Mouse (Mus musculus) cortical plate, adult 2 months (tissue): ENCODE measurements around the gene Iqcf6. TPM values are rescaled to one million over a fixed set of nuclear protein-coding genes. Genes with fewer than 3 reads are reported as not detected.
"Not testable (repeated sequence)": the region's sequence is repeated elsewhere in the genome, so short reads cannot be mapped to it uniquely, and the experiment has no call there.

Experiments used
- H3K27ac ChIP-seq: fragments of 200-500 bp; 2 replicates; pipeline ENCODE4 v1.5.1; 2012; ENCODE audit warnings: low read length, control low read depth, inconsistent platforms; ENCODE audit not compliant: insufficient read depth
- H3K4me1 ChIP-seq: fragments of 200-500 bp; 2 replicates; pipeline ENCODE4 v1.6.1; 2011; ENCODE audit warnings: low read length; ENCODE audit not compliant: control insufficient read depth, insufficient read depth
- H3K4me3 ChIP-seq: fragments of 200-500 bp; 2 replicates; pipeline ENCODE4 v1.5.1; 2011; ENCODE audit warnings: mild to moderate bottlenecking, low read length, control low read depth; ENCODE audit not compliant: insufficient read depth
- CTCF ChIP-seq: fragments of 200-500 bp; IDR thresholded peaks from 2 replicates; pipeline ENCODE4 v1.5.1; 2011; ENCODE audit warnings: mild to moderate bottlenecking, control low read depth, low read length; ENCODE audit not compliant: insufficient read depth; ENCODE audit errors: extremely low read depth
- POLR2A ChIP-seq: fragments of 200-500 bp; IDR thresholded peaks from 2 replicates; pipeline ENCODE4 v1.6.1; 2011; ENCODE audit warnings: mild to moderate bottlenecking, low read length, control low read depth; ENCODE audit not compliant: insufficient read depth; ENCODE audit errors: extremely low read depth
- polyA plus RNA-seq: library from polyadenylated mRNA; depleted of rRNA; stranded (reverse); fragments of >200 nt; gene quantifications from 2 replicates; pipeline ENCODE4 v1.2.3, GENCODE M21; 2012

Iqcf6 gene
- polyA plus RNA-seq, 1 experiment, result not detected

DNA sequence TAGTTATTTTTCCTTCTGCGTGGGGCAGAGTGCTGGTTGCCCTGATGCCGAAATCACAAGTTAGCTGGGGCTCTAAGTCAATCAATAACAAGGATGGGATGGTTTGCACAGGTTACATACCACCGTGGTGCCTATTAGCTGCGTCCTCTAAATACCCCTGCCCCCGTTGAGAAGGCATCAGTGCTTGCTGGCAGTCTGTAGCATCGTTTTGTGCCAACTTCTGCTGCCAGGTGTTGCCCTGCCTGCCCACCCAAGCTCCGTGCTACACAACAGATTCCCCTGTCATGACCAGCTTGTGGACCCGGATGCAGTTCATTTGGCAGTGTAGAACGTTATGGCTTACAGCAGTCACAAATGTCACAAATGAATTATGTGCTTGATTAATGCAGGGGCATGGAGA, 10.1 kb upstream of the Iqcf6 start:
- TF ChIP-seq CTCF (no peak), POLR2A (no peak)
- no peak overlapping the region for H3K4me3 ChIP-seq
- peaks cover 3% of the 10 kb centered on the region; the same call in 1 of the 2 replicates for H3K4me1 ChIP-seq
- no peak overlapping the region for H3K27ac ChIP-seq

DNA sequence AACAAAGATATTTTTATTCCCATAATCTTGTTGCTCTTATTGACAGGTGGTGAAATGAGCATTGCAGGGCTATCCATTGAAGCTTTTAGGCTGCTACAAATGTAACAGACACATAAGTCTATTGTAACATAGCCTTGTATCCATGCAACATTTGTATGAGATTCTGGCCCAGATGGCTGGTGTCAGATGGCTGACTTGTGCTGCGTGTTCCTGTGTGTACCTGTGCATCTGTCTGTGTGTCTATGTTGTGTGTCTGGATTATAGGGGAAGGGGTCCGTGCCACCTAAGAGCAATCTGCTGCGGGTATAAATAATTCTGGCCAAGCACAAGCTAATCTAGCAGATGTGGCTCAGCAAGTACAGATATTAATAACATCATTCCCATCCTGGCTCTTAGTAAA, 8.9 kb upstream of the Iqcf6 start:
- H3K4me1 ChIP-seq, result peaks cover 3% of the 10 kb centered on the region; the same call in 1 of the 2 replicates
- TF ChIP-seq CTCF (no peak), POLR2A (no peak)
- H3K4me3 ChIP-seq, result no peak overlapping the region
- H3K27ac ChIP-seq, result no peak overlapping the region

DNA sequence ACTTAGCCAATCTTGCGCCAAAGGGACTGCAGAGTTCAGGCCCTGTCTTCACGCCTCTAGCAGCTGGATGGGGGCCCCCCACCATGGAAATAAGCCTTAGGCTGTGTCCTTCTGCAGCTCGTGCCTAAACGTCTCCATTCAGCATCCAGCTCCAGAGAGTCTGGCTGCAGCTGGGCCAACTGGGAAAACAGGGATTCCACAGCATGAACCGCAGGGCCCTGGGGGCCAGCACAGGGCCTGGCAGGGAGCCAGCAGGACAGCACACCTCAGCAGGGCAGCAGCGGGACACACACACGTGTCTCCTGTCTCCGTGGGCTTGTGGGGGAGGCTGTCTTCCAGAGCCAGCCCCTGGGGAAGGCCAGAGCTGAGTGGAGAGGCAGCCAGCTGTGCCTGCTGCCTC, 1.4 kb downstream of the Iqcf6 start:
- H3K4me3 ChIP-seq, H3K27ac ChIP-seq, H3K4me1 ChIP-seq: not testable (repeated sequence)

DNA sequence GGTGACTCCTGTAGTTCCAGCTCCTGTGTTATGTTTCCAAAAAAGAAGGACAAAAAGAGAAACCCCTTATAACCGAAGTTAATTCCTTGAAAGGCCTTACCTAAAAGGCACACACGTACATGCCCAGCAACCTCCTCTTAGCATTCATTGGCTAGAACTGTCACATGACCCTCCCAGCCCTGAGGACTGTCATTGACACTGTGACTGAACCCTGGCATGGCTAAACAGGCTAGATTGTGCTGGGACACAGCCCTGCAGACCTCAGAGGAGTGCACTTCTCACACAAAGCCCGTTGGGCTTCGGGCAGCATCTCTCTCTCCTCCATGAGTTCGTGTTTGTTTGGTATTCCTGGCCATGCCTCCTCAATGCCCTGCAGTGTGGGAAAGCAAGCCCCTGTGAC, 5.8 kb downstream of the Iqcf6 start:
- Histone ChIP-seq H3K4me1 (no peaks in the 10 kb centered on the region), H3K27ac (no peak overlapping the region), H3K4me3 (no peak overlapping the region)
- TF ChIP-seq CTCF (no peak), POLR2A (no peak)

DNA sequence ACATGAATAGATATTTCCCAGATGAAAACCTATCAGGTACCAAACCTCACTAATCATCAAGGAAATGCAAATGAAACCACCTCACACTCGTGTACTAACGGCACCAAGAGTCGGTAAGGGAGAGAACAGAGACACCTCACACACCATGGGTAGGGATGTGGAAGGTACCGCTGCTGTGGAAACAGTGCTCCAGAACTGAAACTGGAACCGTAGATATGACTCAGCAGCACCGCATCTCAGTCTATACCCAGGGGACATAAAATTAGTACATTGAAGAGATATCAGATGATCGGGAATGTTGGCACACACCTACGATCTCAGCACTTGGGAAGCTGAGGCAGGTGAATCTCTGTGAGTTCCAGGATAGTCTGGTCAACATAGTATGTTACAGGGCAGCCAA, 11.8 kb downstream of the Iqcf6 start:
- Histone ChIP-seq H3K27ac (no peak overlapping the region), H3K4me1 (no peaks in the 10 kb centered on the region), H3K4me3 (no peak overlapping the region)
- TF ChIP-seq CTCF (no peak), POLR2A (no peak)

DNA sequence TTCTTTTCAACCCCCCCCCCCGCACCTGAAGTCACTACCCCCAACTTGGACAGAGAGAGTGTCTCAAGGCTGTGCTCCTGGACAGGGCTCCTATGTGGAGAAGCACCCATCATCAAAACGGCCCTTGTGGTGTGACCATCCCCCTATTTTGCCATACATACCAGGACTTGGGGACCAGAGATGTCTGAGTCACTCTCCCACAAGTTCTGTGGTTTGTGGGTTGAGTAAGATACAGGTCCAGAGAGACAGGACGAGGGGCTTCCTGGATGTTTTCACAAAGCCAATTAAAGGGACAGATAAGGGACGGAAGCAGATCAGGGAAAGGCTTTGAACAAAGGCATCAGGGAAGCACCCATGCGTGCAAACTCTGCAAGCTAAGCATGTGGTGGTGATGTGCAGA, 15.0 kb downstream of the Iqcf6 start:
- Histone ChIP-seq H3K4me3 (no peak overlapping the region), H3K4me1 (peaks cover 3% of the 10 kb centered on the region; the same call in 1 of the 2 replicates), H3K27ac (no peak overlapping the region)
- no peak for TF ChIP-seq POLR2A
- no peak for TF ChIP-seq CTCF

DNA sequence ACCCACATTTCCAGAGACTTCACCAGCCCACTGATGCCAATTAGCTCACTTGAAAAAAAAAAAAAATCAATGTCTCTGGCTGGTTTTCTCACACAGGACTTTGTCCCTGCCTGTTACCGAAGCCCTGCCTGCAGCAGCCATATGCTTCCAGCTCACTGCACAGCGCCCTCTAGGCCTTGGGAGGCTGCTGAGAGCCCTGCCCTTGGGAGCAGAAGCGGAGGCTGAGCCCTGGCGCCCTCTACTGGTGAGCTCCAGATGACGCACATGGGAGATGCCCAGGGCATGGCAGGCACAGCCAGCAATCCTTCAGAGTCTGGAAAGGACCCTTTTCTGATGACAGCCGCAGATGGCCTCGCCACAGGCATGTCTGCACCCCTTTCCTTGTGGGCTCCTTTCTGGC, 16.7 kb downstream of the Iqcf6 start:
- Histone ChIP-seq H3K4me1 (peaks cover 3% of the 10 kb centered on the region; the same call in 1 of the 2 replicates), H3K27ac (no peak overlapping the region), H3K4me3 (no peak overlapping the region)
- TF ChIP-seq CTCF (peak; percentile 85), POLR2A (no peak)

DNA sequence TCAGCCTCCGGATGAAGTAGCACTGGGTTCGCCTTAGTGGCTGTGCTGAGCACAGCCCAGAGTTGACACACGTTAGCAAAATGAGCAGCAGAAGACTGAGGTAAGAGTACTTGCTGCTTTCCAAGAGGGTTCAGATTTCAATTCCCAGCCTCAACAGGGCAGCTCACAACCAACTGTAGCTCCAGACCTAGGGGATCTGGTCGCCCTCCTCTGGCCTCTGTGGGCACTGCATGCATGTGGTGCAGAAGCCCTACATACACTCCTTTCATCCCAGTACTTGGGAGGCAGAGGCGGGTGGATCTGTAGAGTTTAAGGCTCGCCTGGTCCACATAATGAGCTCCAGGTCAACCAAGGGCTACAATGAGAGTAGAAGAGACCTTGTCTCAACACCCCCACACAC, 17.4 kb downstream of the Iqcf6 start:
- Histone ChIP-seq H3K27ac (no peak overlapping the region), H3K4me1 (peaks cover 3% of the 10 kb centered on the region; the same call in 1 of the 2 replicates), H3K4me3 (no peak overlapping the region)
- 0 out of 2 replicates have a peak, but pooled peaks have one; percentile 31 for TF ChIP-seq CTCF
- no peak for TF ChIP-seq POLR2A

DNA sequence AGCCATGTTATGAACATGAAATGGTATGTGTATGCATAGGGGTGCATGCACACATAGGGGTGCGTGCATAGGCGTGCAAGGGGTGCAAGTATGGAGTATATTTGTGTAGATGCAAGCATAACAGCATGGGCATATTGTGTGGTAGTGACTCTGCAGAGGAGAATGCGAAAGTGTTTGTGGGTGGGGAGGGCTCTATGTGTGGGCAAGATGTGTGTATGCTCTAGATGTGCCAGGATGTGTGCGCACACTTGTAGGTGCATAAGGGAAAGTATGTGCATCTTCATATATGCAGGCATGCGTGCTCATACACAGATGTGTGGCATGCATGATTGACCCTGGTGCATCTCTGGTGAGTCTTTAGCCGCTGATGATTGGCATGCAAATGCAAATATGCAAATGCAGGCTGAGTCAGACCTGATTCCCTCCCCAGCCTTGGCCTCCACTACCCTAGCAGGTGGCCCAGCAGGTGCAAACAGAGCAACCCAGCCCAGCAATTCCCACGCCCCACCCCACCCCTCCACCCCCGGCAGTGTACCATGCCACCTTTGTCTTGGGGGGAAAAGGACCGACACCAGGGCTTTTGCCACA, 19.4 kb downstream of the Iqcf6 start:
- Histone ChIP-seq H3K4me1 (peaks cover 3% of the 10 kb centered on the region; the same call in 1 of the 2 replicates), H3K4me3 (no peak overlapping the region), H3K27ac (no peak overlapping the region)
- TF ChIP-seq CTCF, result no peak
- TF ChIP-seq POLR2A, result no peak

DNA sequence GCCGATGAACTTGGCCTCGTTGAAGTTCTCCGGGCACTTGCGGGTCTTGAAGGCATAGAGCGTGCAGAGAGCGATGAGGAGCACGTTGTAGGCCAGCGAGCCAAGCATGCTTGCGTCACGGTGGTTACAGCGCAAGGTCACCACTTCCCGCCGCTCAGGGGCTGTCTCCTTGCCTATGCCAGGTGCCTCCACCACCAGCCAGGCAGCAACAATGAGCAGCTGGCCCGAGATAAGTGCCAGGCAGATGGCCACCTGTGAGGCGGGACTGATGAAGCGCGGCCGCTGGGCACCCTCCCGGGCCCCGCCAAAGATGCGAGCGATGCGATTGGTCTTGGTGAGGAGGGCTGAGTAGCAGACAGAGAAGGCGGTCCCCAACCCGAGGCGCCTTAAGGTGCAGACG, 20.8 kb downstream of the Iqcf6 start:
- no peak overlapping the region for H3K27ac ChIP-seq
- H3K4me1 ChIP-seq, result peaks cover 3% of the 10 kb centered on the region; the same call in 1 of the 2 replicates
- no peak overlapping the region for H3K4me3 ChIP-seq
- TF ChIP-seq POLR2A, result no peak
- no peak for TF ChIP-seq CTCF
